In the genomic region with DNA sequence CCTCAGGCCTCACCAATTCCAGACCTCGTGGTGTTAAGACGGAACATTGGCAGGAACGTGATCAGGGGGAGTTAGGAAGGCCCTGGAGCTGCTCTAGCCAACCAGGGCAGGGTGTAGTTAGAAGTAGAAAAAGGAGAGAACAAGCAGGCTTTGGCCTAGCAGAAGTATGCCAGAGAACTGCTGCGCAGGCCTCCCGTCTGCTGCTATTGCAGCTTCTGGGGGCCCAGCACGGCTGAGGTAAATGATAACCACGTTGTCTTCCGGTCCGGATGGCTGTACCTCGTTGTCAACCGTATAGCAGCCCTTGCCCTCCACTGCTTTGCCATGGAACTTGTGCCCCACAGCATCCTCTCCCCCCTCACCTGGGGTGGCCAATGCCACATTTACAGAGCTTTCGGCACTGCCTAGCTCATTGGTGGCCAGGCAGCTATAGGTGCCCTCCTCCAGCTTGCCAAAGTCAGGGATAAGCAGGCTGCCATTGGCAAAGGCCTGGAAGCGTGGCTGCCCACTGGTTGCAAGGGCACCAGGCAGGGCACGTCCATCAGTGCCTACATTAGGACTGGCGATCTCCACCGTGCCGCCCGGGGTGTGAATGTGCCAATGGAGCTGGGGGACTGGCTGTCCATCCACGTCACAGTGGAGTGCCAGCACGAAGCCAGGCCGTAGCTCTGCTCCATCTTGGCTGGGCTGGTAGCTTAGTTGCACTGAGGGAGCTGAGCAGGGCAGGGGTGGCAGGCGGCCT, we compare ENCODE assay signal across 10 mouse cellular contexts. TPM values are rescaled to one million over a fixed set of nuclear protein-coding genes. Genes with fewer than 3 reads are reported as not detected.
DNase-seq lines count a peak whose midpoint lies in the region; ATAC-seq lines count a peak whose summit lies in the region.
"Had no signal": no experiment of that assay in that cellular context is flagged by ENCODE, and none has a peak within 500 bp of the region (broad histone marks: within the 10 kb centered on the region; RNA-seq: fewer than 3 reads in every experiment).

No protein-coding gene starts in this region.

- no peak for DNase-seq in forebrain, embryonic 10.5 days (ENCODE audit: extremely low spot score, low spot score)
- DNase-seq in kidney, adult 18-20 months, result no peak
- DNase-seq in embryonic facial prominence, embryonic 10.5 days (ENCODE audit: low spot score), result no peak
- DNase-seq in testis, postnatal 10 days (ENCODE audit: low spot score), result no peak
- DNase-seq in urinary bladder, adult 2 months (ENCODE audit: low spot score), result no peak
- DNase-seq: kidney, adult 9 months had no signal

- WGBS in forebrain, embryonic 10.5 days, result 93% methylated on average over 22 of the region's 22 CpGs
- WGBS in forebrain, embryonic 15.5 days, result 89% methylated on average over 22 of the region's 22 CpGs
- 85% methylated on average over 22 of the region's 22 CpGs for WGBS in kidney, embryonic 15.5 days
- WGBS in embryonic facial prominence, embryonic 10.5 days, result 89% methylated on average over 22 of the region's 22 CpGs
- WGBS in limb, embryonic 12.5 days, result 89% methylated on average over 22 of the region's 22 CpGs

- peaks cover 42% of the 10 kb centered on the region for H3K4me1 ChIP-seq in forebrain, embryonic 10.5 days
- H3K4me1 ChIP-seq in forebrain, embryonic 15.5 days, result peaks cover 23% of the 10 kb centered on the region
- peaks cover 72% of the 10 kb centered on the region for H3K4me1 ChIP-seq in kidney, embryonic 15.5 days
- peaks cover 61% of the 10 kb centered on the region for H3K4me1 ChIP-seq in embryonic facial prominence, embryonic 10.5 days
- H3K4me1 ChIP-seq in limb, embryonic 12.5 days (replicated peaks), result peaks cover 82% of the 10 kb centered on the region

- H3K27ac ChIP-seq in forebrain, embryonic 10.5 days, result peak overlapping the region; percentile 80
- no peak overlapping the region for H3K27ac ChIP-seq in forebrain, embryonic 15.5 days (replicated peaks)
- H3K27ac ChIP-seq in kidney, embryonic 15.5 days, result peak overlapping the region; percentile 95
- peak overlapping the region; percentile 87 for H3K27ac ChIP-seq in embryonic facial prominence, embryonic 10.5 days (replicated peaks)
- peak overlapping the region; percentile 99 for H3K27ac ChIP-seq in limb, embryonic 12.5 days

- no peak overlapping the region for H3K4me3 ChIP-seq in forebrain, embryonic 10.5 days
- H3K4me3 ChIP-seq in forebrain, embryonic 15.5 days, result no peak overlapping the region
- H3K4me3 ChIP-seq in kidney, embryonic 15.5 days (replicated peaks), result peak overlapping the region; percentile 39
- no peak overlapping the region; the same call in 1 of the 2 replicates for H3K4me3 ChIP-seq in embryonic facial prominence, embryonic 10.5 days
- H3K4me3 ChIP-seq in limb, embryonic 12.5 days (replicated peaks), result peak overlapping the region; percentile 41

- H3K27me3 ChIP-seq in forebrain, embryonic 10.5 days (ENCODE audit: poor library complexity, severe bottlenecking), result 0 out of 2 replicates have a peak, but pooled peaks cover 7% of the 10 kb centered on the region
- H3K27me3 ChIP-seq in forebrain, embryonic 15.5 days, result no peaks in the 10 kb centered on the region
- H3K27me3 ChIP-seq in kidney, embryonic 15.5 days, result no peaks in the 10 kb centered on the region
- H3K27me3 ChIP-seq in embryonic facial prominence, embryonic 10.5 days (replicated peaks; ENCODE audit: low read depth, poor library complexity, severe bottlenecking), result 0 out of 2 replicates have a peak, but pooled peaks cover 5% of the 10 kb centered on the region
- H3K27me3 ChIP-seq in limb, embryonic 12.5 days, result no peaks in the 10 kb centered on the region

- no peak overlapping the region for H3K4me2 ChIP-seq in forebrain, embryonic 15.5 days (replicated peaks)
- H3K4me2 ChIP-seq in kidney, embryonic 15.5 days, result peak overlapping the region; percentile 58
- H3K4me2 ChIP-seq in limb, embryonic 12.5 days, result peak overlapping the region; percentile 80

- peaks cover 17% of the 10 kb centered on the region for H3K36me3 ChIP-seq in forebrain, embryonic 10.5 days (replicated peaks)
- H3K36me3 ChIP-seq in forebrain, embryonic 15.5 days, result no peaks in the 10 kb centered on the region
- peaks cover 5% of the 10 kb centered on the region; the same call in 1 of the 2 replicates for H3K36me3 ChIP-seq in kidney, embryonic 15.5 days
- peaks cover 36% of the 10 kb centered on the region for H3K36me3 ChIP-seq in embryonic facial prominence, embryonic 10.5 days (replicated peaks)
- H3K36me3 ChIP-seq in limb, embryonic 12.5 days, result peaks cover 46% of the 10 kb centered on the region

- no peak overlapping the region for H3K9ac ChIP-seq in forebrain, embryonic 15.5 days (replicated peaks)
- H3K9ac ChIP-seq in kidney, embryonic 15.5 days, result peak overlapping the region; percentile 8; the same call in 1 of the 2 replicates
- peak overlapping the region; percentile 67 for H3K9ac ChIP-seq in limb, embryonic 12.5 days (replicated peaks)

- ATAC-seq in forebrain, embryonic 15.5 days (replicated peaks), result no peak
- ATAC-seq in kidney, embryonic 15.5 days (replicated peaks; ENCODE audit: low FRiP score), result no peak
- no peak for ATAC-seq in limb, embryonic 12.5 days (ENCODE audit: insufficient number of reproducible peaks, insufficient read depth, low FRiP score, low TSS enrichment, low read depth)

- H3K9me3 ChIP-seq in forebrain, embryonic 10.5 days, result no peaks in the 10 kb centered on the region
- H3K9me3 ChIP-seq in forebrain, embryonic 15.5 days, result no peaks in the 10 kb centered on the region
- no peaks in the 10 kb centered on the region for H3K9me3 ChIP-seq in kidney, embryonic 15.5 days (replicated peaks)
- no peaks in the 10 kb centered on the region for H3K9me3 ChIP-seq in embryonic facial prominence, embryonic 10.5 days
- no peaks in the 10 kb centered on the region for H3K9me3 ChIP-seq in limb, embryonic 12.5 days

RNA-seq across cellular contexts. Expression of gene Ccdc33, which starts 38.4 kb away (rescaled TPM):
- 0.36 and 0.90 TPM in 2 replicates for polyA plus RNA-seq in forebrain, embryonic 10.5 days (2016; fragmentation: Nextera tagmentation; extraction: Ambion mirVana)
- polyA plus RNA-seq in forebrain, embryonic 15.5 days (2015; fragmentation: Nextera tagmentation; extraction: Ambion mirVana), result 0.93 and 1.1 TPM in 2 replicates
- 0.29 and 0.44 TPM in 2 replicates for polyA plus RNA-seq in kidney, embryonic 15.5 days (2015; fragmentation: Nextera tagmentation; extraction: Ambion mirVana)
- 0.36 and 0.56 TPM in 2 replicates for polyA plus RNA-seq in embryonic facial prominence, embryonic 10.5 days (2016; fragmentation: Nextera tagmentation; extraction: Ambion mirVana)
- 0.19 and 0.42 TPM in 2 replicates for polyA plus RNA-seq in limb, embryonic 12.5 days (2016; fragmentation: Nextera tagmentation; extraction: Ambion mirVana)
- polyA plus RNA-seq in urinary bladder, adult 2 months (2012; rRNA removed), result 0.06 and 0.09 TPM in 2 replicates
- polyA plus RNA-seq: small intestine, adult 2 months had no signal

RNA-seq across cellular contexts. Expression of gene Islr, which starts 47.1 kb away (rescaled TPM):
- polyA plus RNA-seq in forebrain, embryonic 10.5 days (2016; fragmentation: Nextera tagmentation; extraction: Ambion mirVana), result 4.0 and 4.6 TPM in 2 replicates
- polyA plus RNA-seq in forebrain, embryonic 15.5 days (2015; fragmentation: Nextera tagmentation; extraction: Ambion mirVana), result 15.1 and 16.9 TPM in 2 replicates
- 78.7 and 94.7 TPM in 2 replicates for polyA plus RNA-seq in kidney, embryonic 15.5 days (2015; fragmentation: Nextera tagmentation; extraction: Ambion mirVana)
- polyA plus RNA-seq in embryonic facial prominence, embryonic 10.5 days (2016; fragmentation: Nextera tagmentation; extraction: Ambion mirVana), result 13.8 and 18.2 TPM in 2 replicates
- 109 and 120 TPM in 2 replicates for polyA plus RNA-seq in limb, embryonic 12.5 days (2016; fragmentation: Nextera tagmentation; extraction: Ambion mirVana)
- polyA plus RNA-seq in urinary bladder, adult 2 months (2012; rRNA removed), result 137 and 139 TPM in 2 replicates

RNA-seq across cellular contexts. Expression of gene Islr2, which starts 47.1 kb away (rescaled TPM):
- polyA plus RNA-seq in forebrain, embryonic 10.5 days (2016; fragmentation: Nextera tagmentation; extraction: Ambion mirVana), result 2.2 and 3.6 TPM in 2 replicates
- 83.3 and 83.4 TPM in 2 replicates for polyA plus RNA-seq in forebrain, embryonic 15.5 days (2015; fragmentation: Nextera tagmentation; extraction: Ambion mirVana)
- 0.39 and 0.51 TPM in 2 replicates for polyA plus RNA-seq in kidney, embryonic 15.5 days (2015; fragmentation: Nextera tagmentation; extraction: Ambion mirVana)
- polyA plus RNA-seq in embryonic facial prominence, embryonic 10.5 days (2016; fragmentation: Nextera tagmentation; extraction: Ambion mirVana), result 1.5 and 2.2 TPM in 2 replicates
- 1.4 and 1.8 TPM in 2 replicates for polyA plus RNA-seq in limb, embryonic 12.5 days (2016; fragmentation: Nextera tagmentation; extraction: Ambion mirVana)
- polyA plus RNA-seq in urinary bladder, adult 2 months (2012; rRNA removed), result 0.15 and 0.19 TPM in 2 replicates

Comparison
In these comparisons a context has a peak if more than half of its experiments do, and no peak if none do; other contexts are left out.
1. RNA of gene Islr2, which starts 47.1 kb away (polyA plus RNA-seq): 83.3 to 83.4 TPM in forebrain, embryonic 15.5 days; 2.2 to 3.6 TPM in forebrain, embryonic 10.5 days, 1.5 to 2.2 TPM in embryonic facial prominence, embryonic 10.5 days, 1.4 to 1.8 TPM in limb, embryonic 12.5 days, 0.39 to 0.51 TPM in kidney, embryonic 15.5 days and 0.15 to 0.19 TPM in urinary bladder, adult 2 months; every median in the first group is over 10 times any median in the second.
2. H3K4me3 ChIP-seq: peak in kidney, embryonic 15.5 days (single experiment) and limb, embryonic 12.5 days (single experiment); none in forebrain, embryonic 10.5 days (single experiment), forebrain, embryonic 15.5 days (single experiment) and embryonic facial prominence, embryonic 10.5 days (single experiment).